Mouse (Mus musculus): ENCODE measurements around the gene Hoxc9.

Gene Hoxc9

GRCm38 (mm10) chr15:102976171-102976570, at the start of gene Hoxc9:
TSS of gene Hoxc9 (plus strand) at chr15:102976439.
- in situ Hi-C loops (cut with MboI, MseI) = no loop called here

GRCm38 (mm10) chr15:102927032-102927645, 49.1 kb upstream of the Hoxc9 start:
- in situ Hi-C loops (cut with MboI, MseI) = no loop called here

- in situ Hi-C loops (cut with MboI, MseI) = no loop called here
Observed at GRCm38 (mm10) chr15:102931706-102932358, 44.4 kb upstream of the Hoxc9 start.

- in situ Hi-C loops (cut with MboI, MseI) = no loop called here
Observed at GRCm38 (mm10) chr15:102934438-102934837, 41.8 kb upstream of the Hoxc9 start.

- in situ Hi-C loops (cut with MboI, MseI) = no loop called here
Observed at GRCm38 (mm10) chr15:102934897-102935296, 41.3 kb upstream of the Hoxc9 start.

GRCm38 (mm10) chr15:102936279-102936972, 39.8 kb upstream of the Hoxc9 start, which contains the start of gene Hoxc12:
TSS of gene Hoxc12 (plus strand) at chr15:102936757.
- in situ Hi-C loops (cut with MboI, MseI) = no loop called here

GRCm38 (mm10) chr15:102937036-102937666, 39.1 kb upstream of the Hoxc9 start:
- in situ Hi-C loops (cut with MboI, MseI) = no loop called here

GRCm38 (mm10) chr15:102939256-102940155, 36.7 kb upstream of the Hoxc9 start:
- in situ Hi-C loops (cut with MboI, MseI) = loop anchor here in 1 of 2 experiments (5.0 kb wide), 1 partner anchor 48 kb away; no protein-coding TSS in a partner anchor

- in situ Hi-C loops (cut with MboI, MseI) = loop anchor here in 1 of 2 experiments (5.0 kb wide), 1 partner anchor 44 kb away; no protein-coding TSS in a partner anchor
Observed at GRCm38 (mm10) chr15:102942739-102943467, 33.3 kb upstream of the Hoxc9 start.

- in situ Hi-C loops (cut with MboI, MseI) = loop anchor here in 1 of 2 experiments (5.0 kb wide), 1 partner anchor 44 kb away; no protein-coding TSS in a partner anchor
Observed at GRCm38 (mm10) chr15:102943468-102943813, 32.8 kb upstream of the Hoxc9 start.

- in situ Hi-C loops (cut with MboI, MseI) = no loop called here
Observed at GRCm38 (mm10) chr15:102945185-102946077, 30.8 kb upstream of the Hoxc9 start.

- in situ Hi-C loops (cut with MboI, MseI) = no loop called here
Observed at GRCm38 (mm10) chr15:102947276-102947675, 29.0 kb upstream of the Hoxc9 start.

- in situ Hi-C loops (cut with MboI, MseI) = no loop called here
Observed at GRCm38 (mm10) chr15:102948842-102949241, 27.4 kb upstream of the Hoxc9 start.

- in situ Hi-C loops (cut with MboI, MseI) = no loop called here
Observed at GRCm38 (mm10) chr15:102949696-102950095, 26.5 kb upstream of the Hoxc9 start.

- in situ Hi-C loops (cut with MboI, MseI) = no loop called here
Observed at GRCm38 (mm10) chr15:102950877-102951276, 25.4 kb upstream of the Hoxc9 start.

GRCm38 (mm10) chr15:102953561-102953960, 22.7 kb upstream of the Hoxc9 start:
- in situ Hi-C loops (cut with MboI, MseI) = no loop called here

GRCm38 (mm10) chr15:102954192-102955006, 21.8 kb upstream of the Hoxc9 start, which contains the start of gene Hoxc11:
TSS of gene Hoxc11 (plus strand) at chr15:102954427.
- in situ Hi-C loops (cut with MboI, MseI) = no loop called here

- in situ Hi-C loops (cut with MboI, MseI) = no loop called here
Observed at GRCm38 (mm10) chr15:102955007-102955382, 21.2 kb upstream of the Hoxc9 start.
